Mouse (Mus musculus): Measurements from ENCODE around the gene Usf2. TPM values are rescaled to one million over a fixed set of nuclear protein-coding genes. Genes with fewer than 3 reads are reported as not detected.

The Usf2 gene
- polyA plus RNA-seq, 1 experiment from 2014 or later, result 21.9 TPM

- 90% methylated on average over 4 of the region's 4 CpGs for WGBS
- no peaks in the 10 kb centered on the region for H3K27me3 ChIP-seq (ENCODE audit: insufficient read depth, low read length)
- ATAC-seq (replicated peaks; ENCODE audit: low FRiP score, low read depth) (no peak), DNase-seq (ENCODE audit: low spot score) (no peak)
- H3K9me3 ChIP-seq (replicated peaks; ENCODE audit: low read length), result no peaks in the 10 kb centered on the region
- no peak overlapping the region for H3K9ac ChIP-seq (ENCODE audit: low read depth, low read length)
- TF ChIP-seq CTCF (IDR thresholded peaks at IDR 0.05; ENCODE audit: low read depth), result no peak
- 0 out of 2 replicates have a peak, but pooled peaks cover 3% of the 10 kb centered on the region for H3K4me1 ChIP-seq (replicated peaks; ENCODE audit: insufficient read depth, low read length)
- no peak overlapping the region for H3K27ac ChIP-seq
- no peaks in the 10 kb centered on the region for H3K36me3 ChIP-seq (ENCODE audit: insufficient read depth, low read length)
- no peak overlapping the region for H3K4me3 ChIP-seq (replicated peaks; ENCODE audit: low read depth, low read length)
- no peak overlapping the region for H3K4me2 ChIP-seq (ENCODE audit: low read length)
Measured at GRCm38 (mm10) chr7:30988519-30989162, 32.0 kb upstream of the Usf2 start.

GRCm38 (mm10) chr7:30985357-30985756 is 28.8 kb upstream of the Usf2 start:
- no peak overlapping the region for H3K4me2 ChIP-seq (ENCODE audit: low read length)
- H3K9me3 ChIP-seq (replicated peaks; ENCODE audit: low read length), result no peaks in the 10 kb centered on the region
- no peak for DNase-seq (ENCODE audit: low spot score)
- H3K4me1 ChIP-seq (replicated peaks; ENCODE audit: insufficient read depth, low read length), result no peaks in the 10 kb centered on the region
- no peak for TF ChIP-seq CTCF (IDR thresholded peaks at IDR 0.05; ENCODE audit: low read depth)
- H3K9ac ChIP-seq (ENCODE audit: low read depth, low read length), result no peak overlapping the region
- no peak overlapping the region for H3K4me3 ChIP-seq (replicated peaks; ENCODE audit: low read depth, low read length)
- H3K27me3 ChIP-seq (ENCODE audit: insufficient read depth, low read length), result no peaks in the 10 kb centered on the region
- no peak overlapping the region for H3K27ac ChIP-seq
- ATAC-seq (replicated peaks; ENCODE audit: low FRiP score, low read depth), result no peak
- 90% methylated on average over 9 of the region's 9 CpGs for WGBS
- H3K36me3 ChIP-seq (ENCODE audit: insufficient read depth, low read length), result no peaks in the 10 kb centered on the region

- Histone ChIP-seq H3K27me3 (ENCODE audit: insufficient read depth, low read length) (no peaks in the 10 kb centered on the region), H3K27ac (no peak overlapping the region), H3K36me3 (ENCODE audit: insufficient read depth, low read length) (no peaks in the 10 kb centered on the region), H3K9me3 (replicated peaks; ENCODE audit: low read length) (no peaks in the 10 kb centered on the region), H3K4me1 (replicated peaks; ENCODE audit: insufficient read depth, low read length) (no peaks in the 10 kb centered on the region), H3K9ac (ENCODE audit: low read depth, low read length) (no peak overlapping the region), H3K4me2 (ENCODE audit: low read length) (no peak overlapping the region), H3K4me3 (replicated peaks; ENCODE audit: low read depth, low read length) (no peak overlapping the region)
- no peak for TF ChIP-seq CTCF (IDR thresholded peaks at IDR 0.05; ENCODE audit: low read depth)
- DNase-seq (ENCODE audit: low spot score) (no peak), ATAC-seq (replicated peaks; ENCODE audit: low FRiP score, low read depth) (no peak)
- 89% methylated on average over 4 of the region's 4 CpGs for WGBS
Measured at GRCm38 (mm10) chr7:30981703-30982102, 25.1 kb upstream of the Usf2 start.

GRCm38 (mm10) chr7:30973501-30974289 is 17.1 kb upstream of the Usf2 start, which contains the start of gene Fam187b:
Fam187b (plus strand) TSS chr7:30973790.
- H3K36me3 ChIP-seq (ENCODE audit: insufficient read depth, low read length), result no peaks in the 10 kb centered on the region
- no peaks in the 10 kb centered on the region for H3K9me3 ChIP-seq (replicated peaks; ENCODE audit: low read length)
- WGBS, result under 1% methylated on average over 37 of the region's 37 CpGs
- peak; percentile 93 for DNase-seq (ENCODE audit: low spot score)
- ATAC-seq (replicated peaks; ENCODE audit: low FRiP score, low read depth), result peak; percentile 96
- no peaks in the 10 kb centered on the region for H3K4me1 ChIP-seq (replicated peaks; ENCODE audit: insufficient read depth, low read length)
- H3K9ac ChIP-seq (ENCODE audit: low read depth, low read length), result peak within 1 kb of the TSS; percentile 69
- H3K4me3 ChIP-seq (replicated peaks; ENCODE audit: low read depth, low read length), result peak within 1 kb of the TSS; percentile 53
- H3K27me3 ChIP-seq (ENCODE audit: insufficient read depth, low read length), result no peaks in the 10 kb centered on the region
- H3K4me2 ChIP-seq (ENCODE audit: low read length), result peak within 1 kb of the TSS; percentile 60
- H3K27ac ChIP-seq, result peak within 1 kb of the TSS; percentile 80
- TF ChIP-seq CTCF (IDR thresholded peaks at IDR 0.05; ENCODE audit: low read depth), result peak; percentile 80

GRCm38 (mm10) chr7:30973251-30973500 is 16.6 kb upstream of the Usf2 start, which contains the start of gene Lsr:
Lsr (minus strand) TSS chr7:30973464.
- Histone ChIP-seq H3K36me3 (ENCODE audit: insufficient read depth, low read length) (no peaks in the 10 kb centered on the region), H3K9ac (ENCODE audit: low read depth, low read length) (peak within 1 kb of the TSS; percentile 69), H3K27me3 (ENCODE audit: insufficient read depth, low read length) (no peaks in the 10 kb centered on the region), H3K4me2 (ENCODE audit: low read length) (peak within 1 kb of the TSS; percentile 60), H3K9me3 (replicated peaks; ENCODE audit: low read length) (no peaks in the 10 kb centered on the region), H3K27ac (peak within 1 kb of the TSS; percentile 80), H3K4me3 (replicated peaks; ENCODE audit: low read depth, low read length) (peak within 1 kb of the TSS; percentile 53), H3K4me1 (replicated peaks; ENCODE audit: insufficient read depth, low read length) (no peaks in the 10 kb centered on the region)
- peak; percentile 92 for ATAC-seq (replicated peaks; ENCODE audit: low FRiP score, low read depth)
- DNase-seq (ENCODE audit: low spot score), result no peak
- no peak for TF ChIP-seq CTCF (IDR thresholded peaks at IDR 0.05; ENCODE audit: low read depth)
- 2% methylated on average over 19 of the region's 19 CpGs for WGBS

- peak overlapping the region; percentile 60 for H3K4me2 ChIP-seq (ENCODE audit: low read length)
- DNase-seq (ENCODE audit: low spot score), result no peak
- H3K4me1 ChIP-seq (replicated peaks; ENCODE audit: insufficient read depth, low read length), result no peaks in the 10 kb centered on the region
- H3K9ac ChIP-seq (ENCODE audit: low read depth, low read length), result peak overlapping the region; percentile 69
- H3K27ac ChIP-seq, result peak overlapping the region; percentile 80
- H3K36me3 ChIP-seq (ENCODE audit: insufficient read depth, low read length), result no peaks in the 10 kb centered on the region
- no peaks in the 10 kb centered on the region for H3K27me3 ChIP-seq (ENCODE audit: insufficient read depth, low read length)
- TF ChIP-seq CTCF (IDR thresholded peaks at IDR 0.05; ENCODE audit: low read depth), result no peak
- 5% methylated on average over 41 of the region's 41 CpGs for WGBS
- no peaks in the 10 kb centered on the region for H3K9me3 ChIP-seq (replicated peaks; ENCODE audit: low read length)
- H3K4me3 ChIP-seq (replicated peaks; ENCODE audit: low read depth, low read length), result peak overlapping the region; percentile 53
- peak; percentile 38 for ATAC-seq (replicated peaks; ENCODE audit: low FRiP score, low read depth)
Measured at GRCm38 (mm10) chr7:30972426-30973250, 16.0 kb upstream of the Usf2 start.
